Mouse (Mus musculus) kidney, adult 2 months (tissue): ENCODE results near the gene Tbc1d10a.

Experiments
- CTCF ChIP-seq: fragments of 200-500 bp; conservative IDR thresholded peaks from 2 replicates; pipeline ENCODE4 v1.5.1; 2011; ENCODE audit warnings: low read depth, mild to moderate bottlenecking, control low read depth, low read length, moderate library complexity, mixed read lengths; ENCODE audit not compliant: insufficient read depth, insufficient read length
- POLR2A ChIP-seq: fragments of 200-500 bp; IDR thresholded peaks from one replicate; pipeline ENCODE4 v1.6.1; 2011; ENCODE audit warnings: low read depth, low read length, control low read depth

GRCm38 (mm10) chr11:4240151-4240550 lies 53.6 kb downstream of the Tbc1d10a start:
- TF ChIP-seq CTCF (no peak), POLR2A (no peak)
